Mouse (Mus musculus): ENCODE measurements around the gene Rapgef4. TPM values are rescaled to one million over a fixed set of nuclear protein-coding genes. Genes with fewer than 3 reads are reported as not detected.

The Rapgef4 gene
- polyA plus RNA-seq, 1 experiment from 2014 or later, result 3.1 TPM

GRCm38 (mm10) chr2:72226006-72226405 is 245.0 kb downstream of the Rapgef4 start:
- H3K9ac ChIP-seq, result no peak overlapping the region
- no peak overlapping the region for H3K4me3 ChIP-seq (replicated peaks)
- 90% methylated on average over 6 of the region's 6 CpGs for WGBS
- H3K9me3 ChIP-seq, result no peaks in the 10 kb centered on the region
- no peaks in the 10 kb centered on the region for H3K27me3 ChIP-seq
- no peak for ATAC-seq (ENCODE audit: low FRiP score)
- H3K27ac ChIP-seq, result no peak overlapping the region
- H3K36me3 ChIP-seq (replicated peaks), result no peaks in the 10 kb centered on the region
- no peak overlapping the region for H3K4me2 ChIP-seq
- peaks cover 5% of the 10 kb centered on the region for H3K4me1 ChIP-seq

- WGBS, result 90% methylated on average over 6 of the region's 6 CpGs
- Histone ChIP-seq H3K9me3 (no peaks in the 10 kb centered on the region), H3K27ac (no peak overlapping the region), H3K36me3 (replicated peaks) (no peaks in the 10 kb centered on the region), H3K4me2 (no peak overlapping the region), H3K27me3 (no peaks in the 10 kb centered on the region), H3K9ac (no peak overlapping the region), H3K4me3 (replicated peaks) (no peak overlapping the region), H3K4me1 (peaks cover 5% of the 10 kb centered on the region)
- no peak for ATAC-seq (ENCODE audit: low FRiP score)
These were observed 246.4 kb downstream of the Rapgef4 start for GRCm38 (mm10) chr2:72227416-72227815.

GRCm38 (mm10) chr2:72228881-72229280 is 247.8 kb downstream of the Rapgef4 start:
- H3K9me3 ChIP-seq, result no peaks in the 10 kb centered on the region
- H3K4me2 ChIP-seq, result no peak overlapping the region
- H3K4me1 ChIP-seq, result no peaks in the 10 kb centered on the region
- no peak overlapping the region for H3K9ac ChIP-seq
- 81% methylated on average over 14 of the region's 14 CpGs for WGBS
- no peak overlapping the region for H3K27ac ChIP-seq
- no peak for ATAC-seq (ENCODE audit: low FRiP score)
- peaks cover under 1% of the 10 kb centered on the region; the same call in 1 of the 2 replicates for H3K27me3 ChIP-seq
- H3K36me3 ChIP-seq (replicated peaks), result no peaks in the 10 kb centered on the region
- no peak overlapping the region for H3K4me3 ChIP-seq (replicated peaks)

- Histone ChIP-seq H3K9ac (no peak overlapping the region), H3K27ac (no peak overlapping the region), H3K4me3 (replicated peaks) (no peak overlapping the region), H3K36me3 (replicated peaks) (no peaks in the 10 kb centered on the region), H3K27me3 (peaks cover 3% of the 10 kb centered on the region; the same call in 1 of the 2 replicates), H3K4me2 (no peak overlapping the region), H3K9me3 (no peaks in the 10 kb centered on the region), H3K4me1 (peaks cover 4% of the 10 kb centered on the region)
- ATAC-seq (ENCODE audit: low FRiP score), result no peak
- 90% methylated on average over 9 of the region's 9 CpGs for WGBS
These were observed 249.5 kb downstream of the Rapgef4 start for GRCm38 (mm10) chr2:72230545-72230944.

GRCm38 (mm10) chr2:72234085-72234484 is 253.0 kb downstream of the Rapgef4 start:
- 89% methylated on average over 11 of the region's 11 CpGs for WGBS
- Histone ChIP-seq H3K9me3 (no peaks in the 10 kb centered on the region), H3K4me1 (peaks cover 11% of the 10 kb centered on the region), H3K4me3 (replicated peaks) (no peak overlapping the region), H3K4me2 (no peak overlapping the region), H3K27ac (no peak overlapping the region), H3K27me3 (peaks cover 3% of the 10 kb centered on the region; the same call in 1 of the 2 replicates), H3K9ac (no peak overlapping the region), H3K36me3 (replicated peaks) (no peaks in the 10 kb centered on the region)
- no peak for ATAC-seq (ENCODE audit: low FRiP score)

- Histone ChIP-seq H3K4me1 (peaks cover 11% of the 10 kb centered on the region), H3K36me3 (replicated peaks) (no peaks in the 10 kb centered on the region), H3K27me3 (peaks cover 5% of the 10 kb centered on the region; the same call in 1 of the 2 replicates), H3K9me3 (no peaks in the 10 kb centered on the region), H3K4me3 (replicated peaks) (no peak overlapping the region), H3K9ac (no peak overlapping the region), H3K27ac (no peak overlapping the region; the same call in 1 of the 2 replicates), H3K4me2 (no peak overlapping the region)
- WGBS, result 0% methylated on average over 3 of the region's 3 CpGs
- no peak for ATAC-seq (ENCODE audit: low FRiP score)
These were observed 253.9 kb downstream of the Rapgef4 start for GRCm38 (mm10) chr2:72234943-72235342.

GRCm38 (mm10) chr2:72235361-72235901 is 254.4 kb downstream of the Rapgef4 start:
- H3K27ac ChIP-seq, result peak overlapping the region; percentile 63
- 50% methylated on average over 12 of the region's 12 CpGs for WGBS

GRCm38 (mm10) chr2:72238421-72238820 is 257.4 kb downstream of the Rapgef4 start:
- ATAC-seq (ENCODE audit: low FRiP score), result no peak
- no peaks in the 10 kb centered on the region for H3K9me3 ChIP-seq
- no peak overlapping the region for H3K4me2 ChIP-seq
- 89% methylated on average over 2 of the region's 2 CpGs for WGBS
- no peak overlapping the region for H3K27ac ChIP-seq
- no peaks in the 10 kb centered on the region for H3K36me3 ChIP-seq (replicated peaks)
- no peak overlapping the region for H3K9ac ChIP-seq
- peaks cover 24% of the 10 kb centered on the region for H3K27me3 ChIP-seq
- H3K4me3 ChIP-seq (replicated peaks), result no peak overlapping the region
- peaks cover 27% of the 10 kb centered on the region for H3K4me1 ChIP-seq

More at GRCm38 (mm10) chr2:72235361-72235901, 254.4 kb downstream of the Rapgef4 start:
- Histone ChIP-seq H3K36me3 (replicated peaks) (no peaks in the 10 kb centered on the region), H3K9ac (no peak overlapping the region), H3K4me3 (replicated peaks) (no peak overlapping the region), H3K4me2 (no peak overlapping the region), H3K4me1 (peaks cover 11% of the 10 kb centered on the region), H3K9me3 (no peaks in the 10 kb centered on the region), H3K27me3 (peaks cover 10% of the 10 kb centered on the region; the same call in 1 of the 2 replicates)
- ATAC-seq (ENCODE audit: low FRiP score), result no peak

GRCm38 (mm10) chr2:72238925-72239324 is 257.9 kb downstream of the Rapgef4 start:
- no peak overlapping the region for H3K27ac ChIP-seq
- no peak for ATAC-seq (ENCODE audit: low FRiP score)
- H3K9me3 ChIP-seq, result no peaks in the 10 kb centered on the region
- peaks cover 23% of the 10 kb centered on the region for H3K27me3 ChIP-seq
- no peak overlapping the region for H3K9ac ChIP-seq
- 65% methylated on average over 11 of the region's 11 CpGs for WGBS
- H3K4me1 ChIP-seq, result peaks cover 27% of the 10 kb centered on the region
- no peak overlapping the region for H3K4me2 ChIP-seq
- H3K4me3 ChIP-seq (replicated peaks), result no peak overlapping the region
- H3K36me3 ChIP-seq (replicated peaks), result no peaks in the 10 kb centered on the region

GRCm38 (mm10) chr2:72239456-72239855 is 258.4 kb downstream of the Rapgef4 start:
- ATAC-seq (ENCODE audit: low FRiP score), result no peak
- Histone ChIP-seq H3K27me3 (peaks cover 25% of the 10 kb centered on the region), H3K9ac (no peak overlapping the region), H3K4me2 (no peak overlapping the region), H3K9me3 (no peaks in the 10 kb centered on the region), H3K36me3 (replicated peaks) (no peaks in the 10 kb centered on the region), H3K4me3 (replicated peaks) (no peak overlapping the region), H3K4me1 (peaks cover 27% of the 10 kb centered on the region), H3K27ac (no peak overlapping the region)
- 87% methylated on average over 8 of the region's 8 CpGs for WGBS

- no peaks in the 10 kb centered on the region for H3K36me3 ChIP-seq (replicated peaks)
- whole genome bisulfite sequencing, result 65% methylated on average over 7 of the region's 7 CpGs
- H3K9me3 ChIP-seq, result no peaks in the 10 kb centered on the region
- H3K27me3 ChIP-seq, result peaks cover 28% of the 10 kb centered on the region
- no peak overlapping the region for H3K4me2 ChIP-seq
- H3K27ac ChIP-seq, result no peak overlapping the region
- ATAC-seq (ENCODE audit: low FRiP score), result no peak
- H3K4me1 ChIP-seq, result peaks cover 27% of the 10 kb centered on the region
- H3K4me3 ChIP-seq (replicated peaks), result no peak overlapping the region
- H3K9ac ChIP-seq, result no peak overlapping the region
These were observed 259.0 kb downstream of the Rapgef4 start for GRCm38 (mm10) chr2:72239993-72240392.

GRCm38 (mm10) chr2:72240691-72241090 is 259.7 kb downstream of the Rapgef4 start:
- Histone ChIP-seq H3K27ac (no peak overlapping the region), H3K4me2 (no peak overlapping the region), H3K9me3 (no peaks in the 10 kb centered on the region), H3K36me3 (replicated peaks) (no peaks in the 10 kb centered on the region), H3K4me1 (peaks cover 21% of the 10 kb centered on the region), H3K9ac (no peak overlapping the region), H3K4me3 (replicated peaks) (no peak overlapping the region), H3K27me3 (peaks cover 28% of the 10 kb centered on the region)
- no peak for ATAC-seq (ENCODE audit: low FRiP score)
- WGBS, result 83% methylated on average over 7 of the region's 7 CpGs

Data from forebrain, embryonic 12.5 days (tissue).